Mouse (Mus musculus): ENCODE data around the gene Mettl24. TPM values are rescaled to one million over a fixed set of nuclear protein-coding genes. Genes with fewer than 3 reads are reported as not detected.

The Mettl24 gene
- polyA plus RNA-seq, 1 experiment from 2014 or later = 2.1 TPM

GRCm38 (mm10) chr10:40851138-40851537 is 168.1 kb downstream of the Mettl24 start:
- H3K4me2 ChIP-seq (ENCODE audit: low read depth, low read length) = no peak overlapping the region
- H3K4me3 ChIP-seq (replicated peaks; ENCODE audit: low read length) = no peak overlapping the region
- no peaks in the 10 kb centered on the region for H3K27me3 ChIP-seq (ENCODE audit: control insufficient read depth, insufficient read depth, low read length)
- H3K27ac ChIP-seq (ENCODE audit: low read length) = no peak overlapping the region
- ATAC-seq (ENCODE audit: insufficient read depth, low FRiP score) = no peak
- no peak overlapping the region for H3K9ac ChIP-seq (ENCODE audit: low read length)
- H3K36me3 ChIP-seq (ENCODE audit: control insufficient read depth, insufficient read depth, low read length) = peaks cover 4% of the 10 kb centered on the region; the same call in 1 of the 2 replicates
- H3K4me1 ChIP-seq (ENCODE audit: control insufficient read depth, insufficient read depth, low read length) = no peaks in the 10 kb centered on the region
- no peaks in the 10 kb centered on the region for H3K9me3 ChIP-seq (replicated peaks; ENCODE audit: control insufficient read depth, low read length)

DNA sequence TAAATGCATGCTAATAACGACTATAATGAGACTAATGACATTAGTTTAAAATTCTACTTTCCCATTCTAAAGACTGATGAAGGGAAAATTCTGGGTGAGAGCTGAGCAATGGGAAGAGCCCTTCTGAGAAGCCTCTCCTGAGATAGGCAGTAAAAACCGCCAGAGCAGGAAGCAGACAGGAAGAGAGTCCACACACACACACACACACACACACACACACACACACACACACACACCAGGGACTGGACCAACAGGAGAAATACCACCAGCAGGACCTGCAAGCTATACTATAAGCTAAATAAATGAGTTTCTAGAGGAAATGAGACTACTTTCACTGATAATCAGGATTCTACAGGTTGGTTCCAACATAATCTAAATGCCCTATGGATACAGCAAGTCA is 172.5 kb downstream of the Mettl24 start:
- Histone ChIP-seq H3K4me2 (ENCODE audit: low read depth, low read length) (no peak overlapping the region), H3K4me1 (ENCODE audit: control insufficient read depth, insufficient read depth, low read length) (no peaks in the 10 kb centered on the region), H3K27ac (ENCODE audit: low read length) (no peak overlapping the region), H3K9ac (ENCODE audit: low read length) (no peak overlapping the region), H3K27me3 (ENCODE audit: control insufficient read depth, insufficient read depth, low read length) (no peaks in the 10 kb centered on the region), H3K9me3 (replicated peaks; ENCODE audit: control insufficient read depth, low read length) (no peaks in the 10 kb centered on the region), H3K4me3 (replicated peaks; ENCODE audit: low read length) (no peak overlapping the region), H3K36me3 (ENCODE audit: control insufficient read depth, insufficient read depth, low read length) (no peaks in the 10 kb centered on the region)
- ATAC-seq (ENCODE audit: insufficient read depth, low FRiP score) = no peak
- whole genome bisulfite sequencing = 65% methylated on average over 2 of the region's 2 CpGs

GRCm38 (mm10) chr10:40856703-40857102 is 173.6 kb downstream of the Mettl24 start:
- Histone ChIP-seq H3K9me3 (replicated peaks; ENCODE audit: control insufficient read depth, low read length) (no peaks in the 10 kb centered on the region), H3K27me3 (ENCODE audit: control insufficient read depth, insufficient read depth, low read length) (no peaks in the 10 kb centered on the region), H3K4me2 (ENCODE audit: low read depth, low read length) (no peak overlapping the region), H3K4me1 (ENCODE audit: control insufficient read depth, insufficient read depth, low read length) (no peaks in the 10 kb centered on the region), H3K9ac (ENCODE audit: low read length) (no peak overlapping the region), H3K36me3 (ENCODE audit: control insufficient read depth, insufficient read depth, low read length) (no peaks in the 10 kb centered on the region), H3K4me3 (replicated peaks; ENCODE audit: low read length) (no peak overlapping the region), H3K27ac (ENCODE audit: low read length) (no peak overlapping the region)
- WGBS = 92% methylated on average over 7 of the region's 7 CpGs
- no peak for ATAC-seq (ENCODE audit: insufficient read depth, low FRiP score)

DNA sequence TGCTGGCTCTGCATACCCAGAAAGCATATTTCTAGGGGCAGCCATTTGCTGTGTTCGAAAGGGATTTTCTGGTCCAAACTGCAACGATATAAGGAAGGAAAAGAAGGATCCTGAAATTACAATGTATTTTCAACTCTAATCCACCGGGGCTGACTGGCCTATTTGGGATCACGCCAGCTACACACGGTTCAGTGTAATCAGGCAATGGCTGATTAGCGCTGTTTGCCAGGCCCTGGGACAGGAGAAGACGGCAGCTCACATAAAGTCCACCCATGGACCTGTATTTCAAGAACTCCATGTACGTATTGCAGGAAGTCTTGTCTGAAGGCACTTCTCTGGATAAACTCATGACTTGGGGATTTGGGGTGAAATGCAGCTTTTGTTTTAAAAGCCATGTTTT is 174.5 kb downstream of the Mettl24 start:
- Histone ChIP-seq H3K27ac (ENCODE audit: low read length) (no peak overlapping the region), H3K4me3 (replicated peaks; ENCODE audit: low read length) (no peak overlapping the region), H3K9me3 (replicated peaks; ENCODE audit: control insufficient read depth, low read length) (no peaks in the 10 kb centered on the region), H3K4me1 (ENCODE audit: control insufficient read depth, insufficient read depth, low read length) (no peaks in the 10 kb centered on the region), H3K36me3 (ENCODE audit: control insufficient read depth, insufficient read depth, low read length) (no peaks in the 10 kb centered on the region), H3K4me2 (ENCODE audit: low read depth, low read length) (no peak overlapping the region), H3K27me3 (ENCODE audit: control insufficient read depth, insufficient read depth, low read length) (no peaks in the 10 kb centered on the region), H3K9ac (ENCODE audit: low read length) (no peak overlapping the region)
- 71% methylated on average over 8 of the region's 8 CpGs for WGBS
- ATAC-seq (ENCODE audit: insufficient read depth, low FRiP score) = no peak

Other genes with a start within 250 kb of the Mettl24 start
- gene Slc22a16, start 112.9 kb upstream of the Mettl24 start, polyA plus RNA-seq (2015; fragmentation: Nextera tagmentation; extraction: Ambion mirVana) = not detected in 2 replicates
- gene Ddo, start 53.3 kb upstream of the Mettl24 start, polyA plus RNA-seq (2015; fragmentation: Nextera tagmentation; extraction: Ambion mirVana) = 0.92 and 1.3 TPM in 2 replicates
- 28.6 and 30.4 TPM in 2 replicates for gene Cdc40, start 200.0 kb downstream of the Mettl24 start, polyA plus RNA-seq (2015; fragmentation: Nextera tagmentation; extraction: Ambion mirVana)
- 8.9 and 9.4 TPM in 2 replicates for gene Wasf1, start 200.2 kb downstream of the Mettl24 start, polyA plus RNA-seq (2015; fragmentation: Nextera tagmentation; extraction: Ambion mirVana)